8 mouse cellular contexts compared by ENCODE assay signal in genomic region chrX:36744735-36745134, GRCm38 (mm10). TPM values are rescaled to one million over a fixed set of nuclear protein-coding genes. Genes with fewer than 3 reads are reported as not detected.
DNase-seq lines count a peak whose midpoint lies in the region; ATAC-seq lines count a peak whose summit lies in the region.

No protein-coding gene starts in this region.

- intact Hi-C loops in gastrocnemius, postnatal 14 days (cut with DNase I; ENCODE audit: low total_unique reads), result no loop called here

- H3K27me3 ChIP-seq in forebrain, embryonic 16.5 days (replicated peaks; ENCODE audit: control insufficient read depth, insufficient read depth, low read length), result no peaks in the 10 kb centered on the region

- H3K4me1 ChIP-seq in brown adipose tissue, adult 24 weeks (ENCODE audit: control insufficient read depth, insufficient read depth, insufficient read length, low read length), result no peaks in the 10 kb centered on the region; the same call in 1 of the 2 replicates
- H3K4me1 ChIP-seq in forebrain, embryonic 16.5 days (replicated peaks; ENCODE audit: control insufficient read depth, insufficient read depth, low read length), result peaks cover 5% of the 10 kb centered on the region

- H3K9me3 ChIP-seq in forebrain, embryonic 16.5 days (ENCODE audit: control insufficient read depth, low read length), result no peaks in the 10 kb centered on the region

- 0 out of 2 replicates have a peak overlapping the region, but pooled peaks have one; percentile 14 for H3K4me3 ChIP-seq in brown adipose tissue, adult 24 weeks (ENCODE audit: insufficient read depth, low read depth, low read length)
- H3K4me3 ChIP-seq in forebrain, embryonic 16.5 days (replicated peaks; ENCODE audit: low read length), result no peak overlapping the region

- peak; percentile 47 for ATAC-seq in CD4-positive, CD25-positive, alpha-beta regulatory T cell, adult 4 months
- ATAC-seq in neutrophil, adult 5-6 weeks (ENCODE audit: extremely low read depth, insufficient number of reproducible peaks, low FRiP score, poor library complexity, severe bottlenecking), result peak; percentile 98
- no peak for ATAC-seq in forebrain, embryonic 16.5 days

- peak; percentile 7 for DNase-seq in gastrocnemius, postnatal 14 days
- DNase-seq in gastrocnemius, postnatal 4 days (ENCODE audit: low spot score in 2 of 2), result no peak
- DNase-seq in kidney, postnatal 10 days, result peak; percentile 45
- DNase-seq in cerebellum, adult 9-11 months, result no peak

- no peak overlapping the region for H3K4me2 ChIP-seq in forebrain, embryonic 16.5 days (ENCODE audit: low read length)

- 71% methylated on average over 7 of the region's 7 CpGs for WGBS in forebrain, embryonic 16.5 days

- no peak overlapping the region for H3K9ac ChIP-seq in forebrain, embryonic 16.5 days (replicated peaks; ENCODE audit: low read depth, low read length)

- no peaks in the 10 kb centered on the region for H3K36me3 ChIP-seq in forebrain, embryonic 16.5 days (ENCODE audit: control insufficient read depth, insufficient read depth)

- H3K27ac ChIP-seq in brown adipose tissue, adult 24 weeks (replicated peaks; ENCODE audit: low read depth, low read length), result peak overlapping the region; percentile 56; the same call in 1 of the 2 replicates
- H3K27ac ChIP-seq in forebrain, embryonic 16.5 days (ENCODE audit: low read length), result no peak overlapping the region

RNA-seq across cellular contexts. Expression of gene Slc25a43, which starts 1.3 kb away (rescaled TPM):
- total RNA-seq in gastrocnemius, postnatal 14 days (2021), result under 1 TPM in 1 of 2 experiments, not detected in 1; 0.25 TPM
- under 1 TPM; 0.25 to 0.36 TPM for total RNA-seq in gastrocnemius, postnatal 4 days (2021)
- under 1 TPM in 1 of 2 experiments, not detected in 1; 0.51 TPM for polyA plus RNA-seq in CD4-positive, CD25-positive, alpha-beta regulatory T cell, adult 4 months (2017; shearing (Covaris generic))
- not detected in 2 replicates for polyA plus RNA-seq in brown adipose tissue, adult 24 weeks (2012; ENCODE audit: insufficient read depth, insufficient read length, missing spikeins)
- total RNA-seq in neutrophil, adult 5-6 weeks (2017), result 0.35 and 1.7 TPM in 2 replicates
- polyA plus RNA-seq in forebrain, embryonic 16.5 days (2015; fragmentation: Nextera tagmentation; extraction: Ambion mirVana), result 0.42 and 0.70 TPM in 2 replicates

RNA-seq across cellular contexts. Expression of gene Slc25a5, which starts 50.7 kb away (rescaled TPM):
- total RNA-seq in gastrocnemius, postnatal 14 days (2021), result 100 to 1,000 TPM; 163 to 168 TPM
- total RNA-seq in gastrocnemius, postnatal 4 days (2021), result 100 to 1,000 TPM; 291 to 333 TPM
- 1,000 to 10,000 TPM; 1,213 to 1,312 TPM for polyA plus RNA-seq in CD4-positive, CD25-positive, alpha-beta regulatory T cell, adult 4 months (2017; shearing (Covaris generic))
- 955 and 1,042 TPM in 2 replicates for polyA plus RNA-seq in brown adipose tissue, adult 24 weeks (2012; ENCODE audit: insufficient read depth, insufficient read length, missing spikeins)
- 239 and 243 TPM in 2 replicates for total RNA-seq in neutrophil, adult 5-6 weeks (2017)
- 460 and 461 TPM in 2 replicates for polyA plus RNA-seq in forebrain, embryonic 16.5 days (2015; fragmentation: Nextera tagmentation; extraction: Ambion mirVana)

Comparison
In these comparisons a context has a peak if more than half of its experiments do, and no peak if none do; other contexts are left out.
1. DNase-seq: peak in gastrocnemius, postnatal 14 days (single experiment) and kidney, postnatal 10 days (single experiment); none in gastrocnemius, postnatal 4 days (0 of 2) and cerebellum, adult 9-11 months (single experiment).